Mouse (Mus musculus) mouse embryonic stem cell (cell line): ENCODE results near the gene Zfp958.

Experiments
- in situ Hi-C, 2 experiments: fragments of 300-500 bp; cut with MboI; formaldehyde crosslinking; loops; 1 replicate in 1 of 2; 3 replicates in 1 of 2; pipeline ENCODE4 v1.14.3; 2019 to 2020; ENCODE audit warnings: low sequenced_read_pairs in 2 of 2, low pct_unique_long_range_greater_than_20kb in 1 of 2, mixed read lengths in 1 of 2; ENCODE audit not compliant: unreplicated experiment in 1 of 2

Gene Zfp958

GRCm38 (mm10) chr8:4678908-4679545, 66.1 kb downstream of the Zfp958 start:
- in situ Hi-C loops: no loop called here

DNA sequence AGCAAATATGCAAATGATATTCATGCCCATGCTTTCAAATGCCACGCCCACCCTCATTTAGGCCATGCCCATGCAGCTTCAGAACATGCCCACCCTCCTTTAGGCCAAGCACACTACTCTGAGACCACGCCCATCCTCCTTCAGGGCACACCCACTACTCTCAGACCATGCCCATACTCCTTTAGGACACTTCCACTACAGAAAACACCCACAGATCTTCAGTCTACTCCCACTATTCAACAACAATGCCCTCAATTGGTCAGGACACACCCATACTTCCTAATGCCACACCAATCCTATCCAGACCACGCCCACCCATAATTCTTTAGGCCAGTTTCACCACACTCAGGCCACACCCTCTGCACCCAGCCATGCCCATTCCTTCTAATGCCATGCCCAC, 66.8 kb downstream of the Zfp958 start:
- in situ Hi-C loops: no loop called here
